Mouse (Mus musculus) heart, adult 2 months (tissue): ENCODE data around the gene Spata31d1d.

Experiments used
- CTCF ChIP-seq: fragments of 200-600 bp; IDR thresholded peaks from 2 replicates; pipeline ENCODE4 v1.8.1; 2022; ENCODE audit warnings: antibody characterized with exemption, mild to moderate bottlenecking, moderate library complexity
- POLR2A ChIP-seq: fragments of 200-500 bp; IDR thresholded peaks from 2 replicates; pipeline ENCODE4 v1.6.1; 2011; ENCODE audit warnings: mild to moderate bottlenecking, low read depth, low read length, control low read depth; ENCODE audit not compliant: insufficient read depth

GRCm38 (mm10) chr13:59770164-59770562 is 38.6 kb upstream of the Spata31d1d start:
- TF ChIP-seq CTCF: peak; percentile 49
- no peak for TF ChIP-seq POLR2A
